Mouse (Mus musculus): ENCODE results near the gene Mylk.

- TF ChIP-seq ZNF384 (IDR thresholded peaks at IDR 0.05; ENCODE audit: low read depth, low read length): no peak
- TF ChIP-seq MAFK (IDR thresholded peaks at IDR 0.05; ENCODE audit: insufficient read depth, low read depth, low read length): no peak
- TF ChIP-seq CHD2 (IDR thresholded peaks at IDR 0.05; ENCODE audit: low read depth, low read length): no peak
- no peak for TF ChIP-seq ZC3H11A (IDR thresholded peaks at IDR 0.05; ENCODE audit: borderline replicate concordance, low read depth, low read length)
Observed at GRCm38 (mm10) chr16:34900471-34900870, 155.5 kb downstream of the Mylk start.
